Mouse (Mus musculus) heart, embryonic 16.5 days (tissue): ENCODE measurements around the gene Sart1. TPM values are rescaled to one million over a fixed set of nuclear protein-coding genes. Genes with fewer than 3 reads are reported as not detected.

Experiments used
- ATAC-seq: fragments of 200-750 bp; cut with Nextera tagmentation; replicated peaks from 2 replicates; pipeline ENCODE4 v1.8.0; 2017; ENCODE audit warnings: moderate number of reproducible peaks; ENCODE audit not compliant: insufficient read depth, low FRiP score; ENCODE audit errors: extremely low read depth
- H3K27ac ChIP-seq: fragments of 300-500 bp; sonication (generic); 2 replicates; pipeline ENCODE4 v1.5.1; 2014; ENCODE audit warnings: mild to moderate bottlenecking, low read length, control low read depth, moderate library complexity
- H3K27me3 ChIP-seq: fragments of 300-500 bp; sonication (generic); 2 replicates; pipeline ENCODE4 v1.6.1; 2014; ENCODE audit warnings: low read length, mixed read lengths; ENCODE audit not compliant: control insufficient read depth, insufficient read depth
- H3K36me3 ChIP-seq: fragments of 300-500 bp; sonication (generic); 2 replicates; pipeline ENCODE4 v1.6.1; 2014; ENCODE audit not compliant: control insufficient read depth, insufficient read depth
- H3K4me1 ChIP-seq: fragments of 300-500 bp; sonication (generic); 2 replicates; pipeline ENCODE4 v1.6.1; 2014; ENCODE audit warnings: low read length, mixed read lengths; ENCODE audit not compliant: control insufficient read depth, insufficient read depth
- H3K4me2 ChIP-seq: fragments of 300-500 bp; sonication (generic); 2 replicates; pipeline ENCODE4 v1.6.1; 2014; ENCODE audit warnings: low read depth, mild to moderate bottlenecking, control low read depth, low read length
- H3K4me3 ChIP-seq: fragments of 300-500 bp; sonication (generic); 2 replicates; pipeline ENCODE4 v1.5.1; 2014; ENCODE audit warnings: mild to moderate bottlenecking, control low read depth, low read length
- H3K9ac ChIP-seq: fragments of 300-500 bp; sonication (generic); 2 replicates; pipeline ENCODE4 v1.6.1; 2014; ENCODE audit warnings: low read length, control low read depth
- H3K9me3 ChIP-seq: fragments of 300-500 bp; sonication (generic); replicated peaks from 2 replicates; pipeline ENCODE4 v1.6.1; 2016; ENCODE audit warnings: low read length; ENCODE audit not compliant: control insufficient read depth
- WGBS: fragments of 180-500 bp; shearing (Covaris S2); extraction: QIAGEN DNeasy Blood & Tissue Kit; methylation state at CpG from one replicate; pipeline ENCODE4 v1.1.7; 2014; 5-methylcytosine and 5-hydroxymethylcytosine counted together
- polyA plus RNA-seq: library from polyadenylated mRNA; unstranded; fragments of >200 nt; fragmentation: Nextera tagmentation; extraction: Ambion mirVana; gene quantifications from 2 replicates; pipeline ENCODE4 v1.2.1, GENCODE M21; 2015

Gene Sart1
- polyA plus RNA-seq, 1 experiment from 2014 or later, result 54.7 TPM

DNA sequence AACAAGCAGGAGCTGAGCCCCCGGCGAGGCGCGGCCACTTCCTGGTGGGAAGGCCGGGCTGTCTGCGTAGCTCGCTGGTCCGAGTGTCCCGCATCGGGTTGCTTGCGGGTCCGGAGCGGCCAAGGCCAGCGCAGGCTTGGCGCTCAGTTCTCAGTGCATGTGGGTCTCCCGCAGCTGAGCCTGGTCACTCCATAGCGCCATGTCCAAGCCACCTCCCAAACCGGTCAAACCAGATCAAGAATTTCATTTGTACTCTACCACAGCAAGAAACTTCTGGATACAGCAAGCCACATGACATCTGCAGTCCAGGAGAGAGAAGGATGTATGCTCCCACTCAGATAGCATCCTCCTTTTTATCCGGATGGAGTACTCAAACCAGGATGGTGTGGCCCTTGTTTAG, 60.5 kb downstream of the Sart1 start:
- Histone ChIP-seq H3K4me1 (no peaks in the 10 kb centered on the region), H3K9ac (no peak overlapping the region), H3K4me3 (no peak overlapping the region), H3K9me3 (no peaks in the 10 kb centered on the region), H3K36me3 (no peaks in the 10 kb centered on the region), H3K27ac (no peak overlapping the region), H3K4me2 (no peak overlapping the region), H3K27me3 (no peaks in the 10 kb centered on the region)
- WGBS, result 74% methylated on average over 19 of the region's 19 CpGs
- ATAC-seq, result no peak

Other genes starting within 250 kb of the Sart1 start
- gene Pacs1, start 115.6 kb downstream of the Sart1 start, polyA plus RNA-seq, result 15.5 and 18.0 TPM in 2 replicates
- 210 and 211 TPM in 2 replicates for gene Sf3b2, start 93.2 kb downstream of the Sart1 start, polyA plus RNA-seq
- 7.3 and 7.7 TPM in 2 replicates for gene Gal3st3, start 90.4 kb downstream of the Sart1 start, polyA plus RNA-seq
- not detected in 2 replicates for gene Catsper1, start 53.0 kb downstream of the Sart1 start, polyA plus RNA-seq
- 1.00 and 2.1 TPM in 2 replicates for gene Cst6, start 39.1 kb downstream of the Sart1 start, polyA plus RNA-seq
- 44.5 and 45.2 TPM in 2 replicates for gene Eif1ad, start 22.0 kb downstream of the Sart1 start, polyA plus RNA-seq
- 441 and 465 TPM in 2 replicates for gene Banf1, start 21.5 kb downstream of the Sart1 start, polyA plus RNA-seq
- 1.6 and 2.1 TPM in 2 replicates for gene Tsga10ip, start 13.8 kb upstream of the Sart1 start, polyA plus RNA-seq
- 219 and 232 TPM in 2 replicates for gene Drap1, start 36.3 kb upstream of the Sart1 start, polyA plus RNA-seq
- 34.6 and 41.8 TPM in 2 replicates for gene AI837181, start 36.4 kb upstream of the Sart1 start, polyA plus RNA-seq
- gene Fosl1, start 58.8 kb upstream of the Sart1 start, polyA plus RNA-seq, result 0.16 TPM in 1 of 2 replicates, not detected in the other
- 7.6 and 8.0 TPM in 2 replicates for gene Ccdc85b, start 69.2 kb upstream of the Sart1 start, polyA plus RNA-seq
- gene Fibp, start 71.9 kb upstream of the Sart1 start, polyA plus RNA-seq, result 108 TPM in 2 replicates
- 3.1 and 7.4 TPM in 2 replicates for gene Ctsw, start 79.8 kb upstream of the Sart1 start, polyA plus RNA-seq
- gene Efemp2, start 85.3 kb upstream of the Sart1 start, polyA plus RNA-seq, result 62.7 and 76.1 TPM in 2 replicates
- gene Mus81, start 99.7 kb upstream of the Sart1 start, polyA plus RNA-seq, result 50.1 and 52.9 TPM in 2 replicates
- gene Cfl1, start 101.8 kb upstream of the Sart1 start, polyA plus RNA-seq, result 1,696 and 1,829 TPM in 2 replicates
- not detected in 2 replicates for gene 1700020D05Rik, start 115.1 kb upstream of the Sart1 start, polyA plus RNA-seq
- gene Snx32, start 121.8 kb upstream of the Sart1 start, polyA plus RNA-seq, result 17.2 and 18.3 TPM in 2 replicates
- gene Ovol1, start 171.9 kb upstream of the Sart1 start, polyA plus RNA-seq, result 0.54 and 0.61 TPM in 2 replicates
- gene Ap5b1, start 179.3 kb upstream of the Sart1 start, polyA plus RNA-seq, result 3.8 and 4.0 TPM in 2 replicates
- 76.7 and 80.0 TPM in 2 replicates for gene Rnaseh2c, start 213.2 kb upstream of the Sart1 start, polyA plus RNA-seq
- 30.3 and 31.8 TPM in 2 replicates for gene Kat5, start 221.5 kb upstream of the Sart1 start, polyA plus RNA-seq
- 37.7 and 38.2 TPM in 2 replicates for gene Rela, start 248.8 kb upstream of the Sart1 start, polyA plus RNA-seq